Mouse (Mus musculus): ENCODE results near the gene Crybg1. TPM values are rescaled to one million over a fixed set of nuclear protein-coding genes. Genes with fewer than 3 reads are reported as not detected.
"Not testable (repeated sequence)": the region's sequence is repeated elsewhere in the genome, so short reads cannot be mapped to it uniquely, and the experiment has no call there.

The Crybg1 gene
- total RNA-seq, 1 experiment from 2014 or later: 4.0 TPM

DNA sequence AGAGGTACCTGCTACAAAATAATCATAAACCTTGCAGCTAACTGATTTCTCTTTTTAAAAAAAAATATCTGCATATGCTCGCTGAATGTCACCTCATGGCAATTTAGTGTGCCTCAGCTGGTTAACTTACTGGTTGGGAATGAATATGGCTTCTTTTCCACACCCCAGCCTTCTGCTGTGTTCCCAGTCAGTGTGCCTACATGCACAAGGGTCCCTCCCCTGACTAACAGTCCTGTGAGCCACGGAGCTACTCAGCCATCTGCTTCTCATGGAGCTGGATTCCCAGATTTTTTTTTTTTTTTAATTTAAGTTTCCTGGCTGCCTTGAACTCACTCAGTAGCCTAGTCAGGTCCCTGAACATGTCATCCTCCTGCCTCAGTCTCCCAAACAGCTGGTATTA, 183.7 kb downstream of the Crybg1 start:
- DNase-seq: no peak

DNA sequence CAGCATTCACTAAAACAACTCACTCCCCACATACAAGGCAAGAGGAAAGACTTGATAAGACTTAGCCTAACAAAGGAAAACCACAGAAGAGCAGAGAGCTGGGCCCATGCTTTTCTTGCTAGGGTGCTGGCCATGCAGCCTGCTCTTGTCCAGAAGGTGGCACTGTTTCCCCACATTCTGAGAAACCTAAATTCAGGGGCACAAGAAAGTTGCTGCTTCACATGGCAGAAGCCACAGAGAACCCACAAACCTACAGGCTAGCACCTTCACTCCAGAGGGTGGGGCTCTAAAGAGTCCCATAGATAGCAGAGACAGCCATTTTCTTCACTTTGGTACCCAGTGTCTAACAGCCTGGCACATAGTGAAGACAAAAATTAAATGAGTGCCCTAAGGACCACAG, 194.7 kb downstream of the Crybg1 start:
- DNase-seq: peak; percentile 71

DNA sequence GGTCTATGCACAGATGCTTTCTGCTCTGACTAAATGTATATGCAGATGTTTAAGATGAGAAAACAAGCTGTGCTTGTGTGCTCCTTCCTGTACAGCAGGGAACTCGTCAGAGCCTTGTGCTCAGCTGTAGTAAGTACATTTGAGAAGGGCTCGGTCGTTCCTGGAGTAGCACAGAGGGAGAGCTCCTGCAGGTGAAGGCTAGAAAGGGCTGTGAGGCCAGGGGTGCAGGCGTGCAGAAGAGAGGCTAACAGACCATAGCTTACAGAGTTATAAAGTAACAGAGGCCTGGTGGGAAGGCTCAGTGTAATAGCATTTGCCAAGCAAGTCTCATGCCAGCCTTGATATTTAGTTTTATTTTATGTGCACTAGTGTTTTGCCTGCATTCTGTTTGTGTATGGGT, 203.2 kb downstream of the Crybg1 start:
- DNase-seq: no peak

DNA sequence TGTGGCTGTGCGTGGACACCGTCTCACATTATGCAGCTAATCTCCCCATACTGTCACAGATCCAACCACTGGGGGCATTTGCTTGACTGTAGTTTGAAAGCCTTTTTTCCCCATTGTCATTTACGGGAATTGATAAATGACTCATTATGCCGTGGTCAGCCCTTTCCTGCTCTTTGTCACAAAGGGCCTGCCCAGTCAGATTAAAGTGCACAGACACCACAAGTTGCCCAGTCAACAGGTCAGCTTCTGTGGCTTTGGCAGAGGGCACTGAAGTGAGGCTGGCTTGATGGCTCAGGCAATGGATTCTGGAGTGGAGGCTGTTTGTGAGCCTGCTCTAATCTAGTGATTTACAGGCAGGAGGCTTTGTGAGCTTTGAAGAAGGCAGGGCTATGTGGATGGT, 204.9 kb downstream of the Crybg1 start:
- no peak for DNase-seq

DNA sequence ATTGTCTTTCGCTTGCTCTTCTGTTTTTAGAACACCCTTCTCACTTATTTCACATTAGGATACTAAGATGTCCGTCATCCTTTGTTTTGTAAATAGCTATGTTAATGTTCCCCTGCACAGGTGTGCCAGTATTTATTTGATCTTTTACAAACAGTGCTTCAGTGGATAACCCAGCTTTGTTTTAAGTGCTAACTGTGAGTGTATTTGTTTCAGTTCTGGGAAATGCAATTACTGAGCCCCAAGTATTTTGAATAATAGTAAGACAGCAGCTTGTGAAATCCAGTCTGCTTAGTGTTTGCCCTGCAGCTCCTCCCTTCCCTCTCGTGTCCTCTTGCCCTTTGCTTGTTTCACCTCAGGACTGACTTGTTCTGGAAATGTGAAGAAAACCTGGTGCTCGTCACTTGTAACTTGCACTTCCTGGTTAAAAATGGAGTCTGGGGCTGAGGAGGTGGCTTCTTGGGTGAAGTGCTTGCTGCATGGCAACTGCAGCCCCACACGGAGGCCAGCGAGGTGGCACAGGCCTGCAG, 209.5 kb downstream of the Crybg1 start:
- DNase-seq: no peak

DNA sequence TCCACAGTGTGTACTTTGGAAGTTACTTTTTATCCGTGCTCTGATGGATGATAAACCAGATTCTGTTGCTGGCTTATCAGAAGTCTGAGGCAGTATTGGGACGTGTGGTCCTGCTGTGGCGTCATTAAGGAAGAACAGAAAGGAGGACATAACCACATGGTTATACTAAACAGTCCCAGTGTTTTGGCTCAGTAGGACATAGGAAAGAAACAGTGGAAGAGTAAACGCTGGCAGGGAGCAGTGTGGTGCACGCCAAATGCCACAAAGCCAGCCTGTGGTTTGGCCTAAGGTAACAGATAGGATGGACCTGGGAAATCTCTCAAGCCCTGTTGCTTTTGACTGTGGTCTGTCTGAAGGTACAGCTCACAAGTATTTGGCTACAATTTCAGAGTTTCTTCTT, 220.1 kb downstream of the Crybg1 start:
- DNase-seq: no peak

DNA sequence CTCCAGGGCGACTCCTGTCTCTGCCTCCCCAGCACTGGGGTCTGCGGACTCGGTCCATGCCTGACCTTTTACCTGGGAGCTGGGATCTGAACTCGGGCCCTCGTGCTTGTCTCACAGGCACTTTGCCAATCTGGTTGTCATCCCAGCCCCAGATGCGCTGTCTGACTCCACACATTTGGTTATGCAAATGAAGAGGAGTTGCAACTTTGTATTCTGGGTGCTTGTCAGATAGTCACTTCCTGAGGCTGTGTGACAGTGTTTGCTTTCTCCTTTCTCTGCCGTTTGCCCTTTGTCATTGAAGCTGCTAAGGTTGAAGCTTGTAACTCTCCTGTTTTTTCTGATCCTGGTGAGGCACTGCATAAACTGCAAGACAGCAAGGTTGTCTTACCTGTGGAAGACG, 220.9 kb downstream of the Crybg1 start:
- no peak for DNase-seq

DNA sequence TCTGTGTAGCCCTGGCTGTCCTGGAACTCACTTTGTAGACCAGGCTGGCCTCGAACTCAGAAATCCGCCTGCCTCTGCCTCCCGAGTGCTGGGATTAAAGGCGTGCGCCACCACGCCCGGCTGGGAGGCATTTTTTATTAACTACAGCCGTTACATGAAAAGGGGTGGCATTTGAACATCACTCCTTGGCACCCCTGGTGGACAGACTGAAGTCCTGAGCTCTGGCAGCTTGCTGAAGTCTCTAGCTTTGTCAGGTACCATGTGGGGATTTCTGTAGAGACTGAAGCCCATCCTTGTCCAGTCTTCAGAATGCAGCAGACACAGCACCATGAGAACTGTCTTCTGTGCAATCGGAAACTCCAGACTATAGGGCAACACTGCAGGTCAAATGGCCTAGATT, 222.9 kb downstream of the Crybg1 start:
- DNase-seq: not testable (repeated sequence)

DNA sequence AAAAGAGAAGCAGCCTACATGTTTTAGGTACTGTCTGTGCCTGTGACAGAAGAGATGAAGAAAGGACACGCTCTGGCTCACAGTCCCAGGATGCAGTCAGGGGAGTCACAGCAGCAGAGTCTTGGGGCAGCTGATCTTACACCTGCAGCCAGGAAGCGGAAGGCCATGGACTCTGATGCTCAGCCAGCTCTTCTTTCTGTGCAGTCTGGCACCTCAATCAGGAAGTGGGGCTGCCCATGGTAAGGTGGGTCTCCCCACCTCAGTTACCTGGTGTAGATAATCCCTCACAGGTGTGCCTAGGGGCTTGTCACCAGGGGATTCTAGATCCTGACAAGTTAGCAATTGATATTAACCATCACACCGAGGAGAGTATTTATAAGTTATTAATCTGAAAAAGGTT, 225.6 kb downstream of the Crybg1 start:
- peak; percentile 27 for DNase-seq

DNA sequence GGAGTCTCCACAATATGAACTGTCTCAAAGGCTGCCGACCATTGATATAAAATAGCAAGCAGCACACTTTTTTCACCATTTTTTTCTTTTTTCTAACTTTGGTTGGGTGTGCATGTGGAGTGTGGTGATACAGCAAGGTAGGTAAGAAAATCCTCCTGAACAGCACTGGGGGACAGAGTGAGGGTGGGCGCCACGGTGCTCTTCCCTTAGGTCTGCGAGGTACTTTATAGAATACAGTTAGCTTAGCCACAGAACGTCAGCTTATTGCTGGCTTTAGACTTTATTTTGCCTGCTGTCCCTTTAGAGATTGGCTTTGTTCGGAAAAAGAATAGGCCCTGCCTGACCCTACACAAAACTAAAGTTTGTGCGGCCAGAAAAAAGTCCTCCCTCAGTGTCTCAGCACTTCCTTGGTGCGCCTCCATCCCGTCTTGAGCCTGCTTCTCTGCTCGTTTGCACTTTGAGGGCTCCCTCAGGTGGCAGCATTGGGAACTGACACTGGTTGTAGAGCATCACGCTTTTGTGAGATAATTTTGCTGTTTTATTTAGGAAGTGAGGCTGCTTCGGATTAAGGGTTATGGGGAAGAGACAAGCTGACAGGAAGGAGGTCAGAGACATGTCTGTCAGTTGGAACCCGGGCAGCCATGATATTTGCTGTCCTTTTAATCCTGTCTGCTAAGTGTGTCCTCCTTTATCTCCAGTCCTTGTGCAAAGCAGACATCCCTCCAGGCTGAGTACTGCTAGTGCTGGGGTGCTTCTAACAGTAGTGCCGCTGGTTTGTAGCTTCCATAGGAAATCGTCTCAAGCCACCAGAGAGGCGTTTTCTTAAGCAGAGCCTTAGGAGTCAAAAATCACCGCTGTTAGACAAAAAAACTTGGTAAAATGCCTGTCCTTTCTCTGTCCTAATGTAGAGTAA, 229.7 kb downstream of the Crybg1 start:
- peak; percentile 90 for DNase-seq

DNA sequence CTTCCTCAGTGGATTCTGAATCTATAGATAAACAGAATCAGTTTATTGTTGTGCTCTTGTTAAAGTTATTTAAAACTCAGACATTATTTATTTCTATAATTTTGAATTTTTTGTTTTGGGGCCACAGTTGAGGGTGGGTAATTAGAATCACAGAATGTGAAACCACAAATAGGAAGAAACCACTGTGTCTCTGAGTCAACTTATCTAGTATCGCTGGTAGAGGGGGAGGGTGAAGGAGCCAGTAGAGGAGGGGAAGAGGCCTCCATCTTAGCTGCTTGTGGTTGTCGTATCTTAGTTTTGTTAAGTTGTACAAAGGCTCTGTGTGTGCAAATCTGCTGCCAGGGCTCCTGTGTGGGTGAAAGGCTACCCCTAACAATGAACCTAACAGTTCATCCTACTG, 231.9 kb downstream of the Crybg1 start:
- no peak for DNase-seq

DNA sequence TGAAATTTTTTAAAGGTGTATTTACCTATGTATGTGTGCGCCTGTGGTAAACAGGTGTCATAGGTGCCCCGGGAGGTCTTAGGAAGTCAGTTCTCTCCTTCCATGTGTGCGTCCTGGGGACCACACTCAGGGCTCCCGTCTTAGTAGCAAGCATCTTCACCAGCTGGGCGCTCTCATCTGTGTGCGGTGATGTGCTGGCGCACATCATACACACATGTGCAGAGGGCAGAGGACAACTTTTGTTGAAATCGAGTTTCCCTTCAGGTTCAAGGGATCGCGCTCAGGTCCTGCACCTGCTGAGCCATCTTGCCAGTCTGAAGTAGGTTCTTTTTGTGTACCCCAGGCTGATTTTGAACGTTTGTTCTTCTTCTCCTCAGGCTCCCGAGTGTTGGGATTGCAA, 232.5 kb downstream of the Crybg1 start:
- DNase-seq: no peak

DNA sequence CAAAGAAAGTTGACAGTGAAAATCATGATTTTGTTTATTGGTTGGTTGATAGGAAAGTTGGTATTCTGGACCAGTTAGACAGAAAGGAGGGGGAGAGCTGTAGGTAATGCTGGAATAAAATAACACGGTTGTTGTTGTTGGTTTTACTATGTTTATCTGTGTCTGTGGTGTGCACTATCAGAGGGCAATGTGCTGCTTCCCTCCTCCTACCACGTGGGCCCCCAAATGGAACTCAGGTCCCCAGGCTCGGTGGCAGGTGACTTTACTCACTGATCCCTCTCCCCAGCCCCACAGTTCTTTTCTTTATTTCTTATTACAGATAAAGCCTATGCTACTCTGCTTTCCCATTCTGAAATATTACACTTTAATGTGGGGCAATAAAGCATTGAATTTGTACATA, 236.4 kb downstream of the Crybg1 start:
- no peak for DNase-seq

DNA sequence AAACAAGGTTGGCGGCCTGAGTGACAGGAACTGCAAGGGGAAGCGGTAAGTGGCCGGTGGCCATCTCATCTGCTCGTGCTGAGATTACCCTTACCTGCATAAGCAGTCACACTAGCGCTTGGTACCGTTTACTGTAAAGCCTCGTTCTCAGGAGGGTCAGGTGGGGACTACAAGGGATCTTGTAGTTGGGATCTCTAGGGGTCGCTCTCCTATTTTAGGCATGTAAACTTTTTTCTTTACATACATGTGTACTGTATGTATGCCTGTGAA, 237.8 kb downstream of the Crybg1 start:
- DNase-seq: no peak

DNA sequence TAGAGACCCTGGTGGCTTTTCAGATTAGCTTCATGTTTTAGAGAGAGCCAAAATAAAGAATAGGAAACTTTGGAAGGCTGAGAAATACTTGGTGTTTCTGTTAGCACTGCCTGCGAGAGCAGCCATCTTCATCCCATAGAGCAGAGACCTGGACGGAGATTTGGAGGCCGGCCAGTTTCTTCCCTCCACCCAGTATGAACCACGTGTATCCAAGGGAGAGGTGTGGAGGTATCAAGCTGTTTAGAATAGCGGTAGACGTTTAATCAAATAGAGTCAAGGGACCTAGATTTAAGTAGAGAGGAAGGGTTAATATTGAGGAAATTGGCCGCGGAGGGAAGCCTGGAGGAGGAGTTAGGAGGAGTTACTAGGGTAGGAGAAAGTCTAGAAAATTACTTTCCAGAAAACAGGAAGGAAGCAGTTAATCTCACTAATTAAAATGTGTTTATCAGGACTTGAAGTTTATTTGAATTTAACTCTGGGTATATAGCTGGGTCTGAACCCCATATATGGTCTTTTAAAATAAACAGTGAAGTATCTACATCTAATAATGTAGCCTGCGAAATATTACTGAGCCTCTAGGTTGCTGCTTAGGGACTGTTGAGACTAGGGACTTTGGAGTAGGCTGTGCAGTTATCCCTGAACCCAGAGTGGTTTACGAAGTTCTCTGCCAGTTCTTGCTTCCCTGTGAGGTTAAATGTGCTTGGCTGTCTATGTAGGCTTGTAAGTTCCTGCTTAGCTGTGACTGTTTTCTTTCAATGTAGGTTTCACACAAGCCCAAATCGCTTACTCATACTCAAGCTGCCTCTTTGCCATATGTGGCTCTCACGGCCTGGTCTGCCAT, 238.4 kb downstream of the Crybg1 start:
- no peak for DNase-seq

DNA sequence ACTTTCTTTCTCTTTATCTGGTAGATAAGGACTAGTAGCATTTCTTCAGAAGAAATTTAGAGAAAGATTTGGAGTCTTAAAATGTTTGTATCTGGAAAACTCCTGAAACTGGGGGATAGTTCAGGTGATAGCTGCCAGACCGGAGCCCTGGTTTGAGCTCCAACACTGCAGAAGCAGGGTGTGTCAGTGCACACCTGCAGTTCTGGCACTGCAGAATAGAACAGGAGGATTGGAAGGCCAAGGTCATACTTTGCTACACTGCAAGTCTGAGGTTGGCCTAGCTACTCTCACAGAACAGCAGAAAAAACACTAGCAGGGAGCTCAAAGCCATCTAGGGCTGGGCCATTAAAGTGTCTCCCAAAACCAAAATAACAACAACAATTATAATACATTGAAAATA, 244.1 kb downstream of the Crybg1 start:
- no peak for DNase-seq

DNA sequence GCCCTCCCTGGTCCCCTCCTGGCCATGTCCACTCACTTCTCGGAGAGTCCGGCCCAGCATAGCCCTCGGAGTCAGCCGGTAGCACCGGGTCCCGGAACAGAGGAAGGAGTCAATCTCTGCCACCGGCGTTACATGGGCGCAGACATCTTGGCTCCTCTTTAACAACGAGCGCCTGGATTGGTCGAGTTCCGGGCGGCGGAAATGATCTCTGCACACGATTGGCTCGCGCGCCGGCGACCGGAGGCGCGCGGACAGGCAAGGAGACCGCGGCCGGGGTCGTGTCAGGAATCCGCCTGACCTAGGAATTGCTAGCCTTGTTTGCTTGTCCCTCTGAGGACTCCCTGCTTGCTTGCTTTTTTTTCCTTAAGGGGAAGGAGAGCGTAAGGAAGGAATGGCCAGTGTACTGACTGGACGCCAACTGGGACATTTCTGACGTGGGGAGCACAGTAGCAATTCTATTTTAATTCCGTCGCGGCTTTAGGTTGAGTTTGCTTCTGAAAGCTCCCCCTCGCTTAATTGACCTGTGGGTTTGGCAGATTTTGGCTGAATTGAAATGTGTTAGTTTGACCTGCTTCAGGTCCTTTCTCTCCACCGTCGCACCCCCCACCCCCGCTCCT, 247.0 kb downstream of the Crybg1 start, which contains the start of the genes Qrsl1 and Rtn4ip1:
TSS of gene Qrsl1 (minus strand) at position 168 of the 617 bp plus-strand sequence.
TSS of gene Rtn4ip1 (plus strand) at position 230 of the 617 bp plus-strand sequence.
- DNase-seq: peak; percentile 95

DNA sequence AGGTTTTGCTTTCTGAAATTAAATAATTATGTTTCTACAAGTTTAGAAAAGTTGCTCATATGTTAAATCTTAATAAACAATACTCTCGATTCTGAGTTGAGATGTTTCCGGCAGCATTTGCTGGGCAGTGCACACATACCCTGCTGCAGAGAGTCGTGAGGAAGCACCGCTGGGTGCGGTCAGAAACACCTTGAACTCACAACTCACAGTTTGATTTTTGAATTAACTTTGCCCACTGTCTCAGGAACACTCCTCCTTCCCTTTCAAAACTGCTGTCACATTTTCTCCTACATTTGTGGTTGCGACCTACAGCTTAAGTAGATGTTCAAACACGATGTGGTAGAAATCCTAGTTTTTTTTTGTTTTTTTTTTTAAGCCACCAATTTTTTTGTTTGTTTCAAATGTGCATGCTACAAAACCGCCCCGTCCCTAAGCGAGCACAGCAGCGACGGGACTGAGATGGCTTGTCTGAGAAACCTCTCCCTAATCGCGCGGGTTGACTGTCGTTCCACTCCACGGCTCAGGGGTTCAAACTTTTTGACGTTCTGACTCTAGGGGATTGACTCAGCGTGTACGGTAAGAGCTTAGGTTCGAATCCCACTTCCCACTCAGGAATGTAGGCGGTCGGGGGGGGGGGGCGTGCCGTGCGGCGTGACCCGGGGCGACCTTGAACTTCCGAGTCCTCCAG, 247.6 kb downstream of the Crybg1 start:
- no peak for DNase-seq
